In the genomic region with DNA sequence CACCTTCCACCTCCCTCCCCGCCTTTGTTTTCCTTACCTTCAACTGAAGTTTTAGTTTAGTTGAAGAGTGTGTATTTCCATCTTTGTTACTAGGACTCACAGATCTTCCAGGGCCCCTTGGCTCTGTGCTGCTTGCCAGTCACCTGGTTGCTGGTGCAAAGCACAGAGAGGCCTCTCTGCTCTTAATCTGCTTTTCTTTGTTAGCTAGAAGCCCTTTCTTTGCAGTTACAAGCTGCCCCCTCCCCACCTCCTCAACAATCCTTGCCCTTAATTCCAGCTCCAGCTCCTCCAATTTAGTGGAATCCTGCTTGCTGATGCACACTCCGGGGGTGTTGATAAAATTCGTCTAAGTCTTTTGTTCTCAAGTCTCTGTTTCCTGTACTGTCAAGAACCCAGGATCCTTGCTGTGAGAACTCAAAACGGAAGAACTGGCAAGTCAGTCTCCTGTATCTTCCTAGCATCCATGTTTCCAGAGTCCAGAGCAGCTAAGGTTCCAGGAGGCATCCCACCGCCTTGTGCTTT, we compare ENCODE assay signal across 10 mouse cellular contexts. TPM values are rescaled to one million over a fixed set of nuclear protein-coding genes. Genes with fewer than 3 reads are reported as not detected.
A peak's percentile ranks its signal among the peaks of the same experiment; 100 is the strongest.
DNase-seq lines count a peak whose midpoint lies in the region; ATAC-seq and TF ChIP-seq lines count a peak whose summit lies in the region.
"Had no signal": no experiment of that assay in that cellular context is flagged by ENCODE, and none has a peak within 500 bp of the region (broad histone marks: within the 10 kb centered on the region; RNA-seq: fewer than 3 reads in every experiment).

No protein-coding gene starts in this region.

- no peaks in the 10 kb centered on the region for H3K4me1 ChIP-seq in forebrain, embryonic 14.5 days (ENCODE audit: control insufficient read depth, insufficient read depth, low read length)
- H3K4me1 ChIP-seq in forebrain, embryonic 13.5 days, result peaks cover 9% of the 10 kb centered on the region; the same call in 1 of the 2 replicates
- H3K4me1 ChIP-seq in kidney, postnatal 0 days (replicated peaks; ENCODE audit: insufficient read depth, low read length), result no peaks in the 10 kb centered on the region
- H3K4me1 ChIP-seq in embryonic facial prominence, embryonic 12.5 days, result peaks cover 10% of the 10 kb centered on the region
- H3K4me1 ChIP-seq in neural tube, embryonic 11.5 days (ENCODE audit: control insufficient read depth, insufficient read depth, low read length), result no peaks in the 10 kb centered on the region
- H3K4me1 ChIP-seq: neural tube, embryonic 12.5 days had no signal

- H3K4me2 ChIP-seq in forebrain, embryonic 14.5 days (ENCODE audit: low read length), result no peak overlapping the region
- no peak overlapping the region for H3K4me2 ChIP-seq in forebrain, embryonic 13.5 days
- H3K4me2 ChIP-seq in kidney, postnatal 0 days (ENCODE audit: low read length), result no peak overlapping the region
- H3K4me2 ChIP-seq in embryonic facial prominence, embryonic 12.5 days (replicated peaks), result no peak overlapping the region; the same call in 1 of the 2 replicates
- no peak overlapping the region for H3K4me2 ChIP-seq in neural tube, embryonic 11.5 days (ENCODE audit: low read depth)
- H3K4me2 ChIP-seq: neural tube, embryonic 12.5 days had no signal

- no peaks in the 10 kb centered on the region for H3K9me3 ChIP-seq in forebrain, embryonic 14.5 days (replicated peaks; ENCODE audit: control insufficient read depth, low read length)
- no peaks in the 10 kb centered on the region for H3K9me3 ChIP-seq in forebrain, embryonic 13.5 days (replicated peaks)
- H3K9me3 ChIP-seq in kidney, postnatal 0 days (replicated peaks; ENCODE audit: low read length), result no peaks in the 10 kb centered on the region
- H3K9me3 ChIP-seq in embryonic facial prominence, embryonic 12.5 days, result no peaks in the 10 kb centered on the region
- no peaks in the 10 kb centered on the region for H3K9me3 ChIP-seq in neural tube, embryonic 11.5 days (ENCODE audit: control insufficient read depth, low read length)
- H3K9me3 ChIP-seq: neural tube, embryonic 12.5 days had no signal

- TF ChIP-seq CTCF in kidney, postnatal 0 days (IDR thresholded peaks at IDR 0.05; ENCODE audit: low read depth), result no peak

- ATAC-seq in forebrain, embryonic 14.5 days, result 0 out of 2 replicates have a peak, but pooled peaks have one; percentile 7
- no peak for ATAC-seq in forebrain, embryonic 13.5 days
- ATAC-seq in kidney, postnatal 0 days (replicated peaks; ENCODE audit: low FRiP score, low read depth), result no peak
- no peak for ATAC-seq in embryonic facial prominence, embryonic 12.5 days (ENCODE audit: insufficient number of reproducible peaks, insufficient read depth, low FRiP score, low TSS enrichment)
- no peak for ATAC-seq in neural tube, embryonic 11.5 days (ENCODE audit: insufficient read depth, low FRiP score, low TSS enrichment)

- DNase-seq in forebrain, embryonic 14.5 days (ENCODE audit: low spot score), result no peak
- no peak for DNase-seq in kidney, postnatal 0 days (ENCODE audit: low spot score)
- no peak for DNase-seq in kidney, postnatal 10 days
- no peak for DNase-seq in neural tube, embryonic 11.5 days (ENCODE audit: low spot score)
- no peak for DNase-seq in layer of hippocampus, postnatal 10 days (ENCODE audit: low spot score in 2 of 2)
- DNase-seq in urinary bladder, postnatal 4 days (ENCODE audit: low spot score in 2 of 2), result no peak
- DNase-seq: cerebellum, adult 9-11 months had no signal

- H3K27ac ChIP-seq in forebrain, embryonic 14.5 days (ENCODE audit: low read depth, low read length), result no peak overlapping the region
- no peak overlapping the region for H3K27ac ChIP-seq in forebrain, embryonic 13.5 days
- peak overlapping the region; percentile 79 for H3K27ac ChIP-seq in kidney, postnatal 0 days
- peak overlapping the region; percentile 82 for H3K27ac ChIP-seq in embryonic facial prominence, embryonic 12.5 days
- 0 out of 2 replicates have a peak overlapping the region, but pooled peaks have one; percentile 10 for H3K27ac ChIP-seq in neural tube, embryonic 11.5 days (ENCODE audit: low read depth, low read length)
- H3K27ac ChIP-seq: neural tube, embryonic 12.5 days had no signal

- no peak overlapping the region for H3K9ac ChIP-seq in forebrain, embryonic 14.5 days (ENCODE audit: low read length)
- H3K9ac ChIP-seq in forebrain, embryonic 13.5 days, result no peak overlapping the region
- no peak overlapping the region for H3K9ac ChIP-seq in kidney, postnatal 0 days (ENCODE audit: low read depth, low read length)
- H3K9ac ChIP-seq in embryonic facial prominence, embryonic 12.5 days, result no peak overlapping the region
- H3K9ac ChIP-seq in neural tube, embryonic 11.5 days (ENCODE audit: low read length), result 0 out of 2 replicates have a peak overlapping the region, but pooled peaks have one; percentile 7
- H3K9ac ChIP-seq: neural tube, embryonic 12.5 days had no signal

- WGBS in forebrain, embryonic 14.5 days, result 15% methylated on average over 5 of the region's 5 CpGs
- 10% methylated on average over 5 of the region's 5 CpGs for WGBS in forebrain, embryonic 13.5 days
- WGBS in kidney, postnatal 0 days, result 38% methylated on average over 5 of the region's 5 CpGs
- WGBS in embryonic facial prominence, embryonic 12.5 days, result 27% methylated on average over 5 of the region's 5 CpGs
- WGBS in neural tube, embryonic 11.5 days, result 42% methylated on average over 5 of the region's 5 CpGs

- no peaks in the 10 kb centered on the region for H3K36me3 ChIP-seq in forebrain, embryonic 14.5 days (ENCODE audit: control insufficient read depth, insufficient read depth, low read length)
- H3K36me3 ChIP-seq in forebrain, embryonic 13.5 days (ENCODE audit: poor library complexity, severe bottlenecking), result no peaks in the 10 kb centered on the region
- no peaks in the 10 kb centered on the region for H3K36me3 ChIP-seq in kidney, postnatal 0 days (ENCODE audit: insufficient read depth, low read length)
- no peaks in the 10 kb centered on the region for H3K36me3 ChIP-seq in embryonic facial prominence, embryonic 12.5 days
- no peaks in the 10 kb centered on the region for H3K36me3 ChIP-seq in neural tube, embryonic 11.5 days (ENCODE audit: control insufficient read depth, insufficient read depth, low read length)
- H3K36me3 ChIP-seq: neural tube, embryonic 12.5 days had no signal

- H3K27me3 ChIP-seq in forebrain, embryonic 14.5 days (replicated peaks; ENCODE audit: control insufficient read depth, insufficient read depth, low read length), result no peaks in the 10 kb centered on the region
- no peaks in the 10 kb centered on the region for H3K27me3 ChIP-seq in forebrain, embryonic 13.5 days
- H3K27me3 ChIP-seq in kidney, postnatal 0 days (ENCODE audit: insufficient read depth, low read length), result no peaks in the 10 kb centered on the region
- no peaks in the 10 kb centered on the region for H3K27me3 ChIP-seq in embryonic facial prominence, embryonic 12.5 days
- H3K27me3 ChIP-seq in neural tube, embryonic 11.5 days (ENCODE audit: control insufficient read depth, insufficient read depth, low read length), result no peaks in the 10 kb centered on the region
- H3K27me3 ChIP-seq: neural tube, embryonic 12.5 days had no signal

- H3K4me3 ChIP-seq in forebrain, embryonic 14.5 days (ENCODE audit: low read depth, low read length), result no peak overlapping the region
- H3K4me3 ChIP-seq in forebrain, embryonic 13.5 days, result no peak overlapping the region
- H3K4me3 ChIP-seq in kidney, postnatal 0 days (replicated peaks; ENCODE audit: low read depth, low read length), result no peak overlapping the region
- no peak overlapping the region for H3K4me3 ChIP-seq in embryonic facial prominence, embryonic 12.5 days
- no peak overlapping the region for H3K4me3 ChIP-seq in neural tube, embryonic 11.5 days (ENCODE audit: low read depth, low read length)
- H3K4me3 ChIP-seq: neural tube, embryonic 12.5 days had no signal

RNA-seq across cellular contexts. Expression of gene Top2b, which starts 36.0 kb away (rescaled TPM):
- 126 and 140 TPM in 2 replicates for polyA plus RNA-seq in forebrain, embryonic 14.5 days (2014; fragmentation: Nextera tagmentation; extraction: Ambion mirVana)
- 111 and 122 TPM in 2 replicates for polyA plus RNA-seq in forebrain, embryonic 13.5 days (2015; fragmentation: Nextera tagmentation; extraction: Ambion mirVana)
- 41.4 and 42.3 TPM in 2 replicates for polyA plus RNA-seq in kidney, postnatal 0 days (2015; fragmentation: Nextera tagmentation; extraction: Ambion mirVana)
- 97.8 and 109 TPM in 2 replicates for polyA plus RNA-seq in embryonic facial prominence, embryonic 12.5 days (2016; fragmentation: Nextera tagmentation; extraction: Ambion mirVana)
- polyA plus RNA-seq in neural tube, embryonic 11.5 days (2014; fragmentation: Nextera tagmentation; extraction: Ambion mirVana), result 161 TPM in 2 replicates
- 100 to 1,000 TPM; 160 TPM for total RNA-seq in layer of hippocampus, postnatal 10 days (2021)

Comparison
In these comparisons a context has a peak if more than half of its experiments do, and no peak if none do; other contexts are left out.
1. H3K27ac ChIP-seq: peak in kidney, postnatal 0 days (single experiment), embryonic facial prominence, embryonic 12.5 days (single experiment) and neural tube, embryonic 11.5 days (single experiment); none in forebrain, embryonic 14.5 days (single experiment) and forebrain, embryonic 13.5 days (single experiment).